Mouse (Mus musculus): ENCODE measurements around the gene S100a1. TPM values are rescaled to one million over a fixed set of nuclear protein-coding genes. Genes with fewer than 3 reads are reported as not detected.

S100a1 gene
- 149 and 169 TPM in 2 replicates for polyA plus RNA-seq (2012; rRNA removed)

GRCm38 (mm10) chr3:90513796-90514590 lies at the start of gene S100a1, which contains the start of gene S100a13:
Gene S100a1 (minus strand): TSS chr3:90514392.
Gene S100a13 (plus strand): TSS chr3:90514435.
- peak; percentile 79 for DNase-seq
- H3K4me1 ChIP-seq (ENCODE audit: control insufficient read depth, insufficient read depth, low read length) = peaks cover 8% of the 10 kb centered on the region
- WGBS = 4% methylated on average over 25 of the region's 25 CpGs

GRCm38 (mm10) chr3:90560008-90560628 lies 45.9 kb upstream of the S100a1 start, which contains the start of gene S100a3:
Gene S100a3 (plus strand): TSS chr3:90560578.
- no peak for DNase-seq
- TF ChIP-seq CTCF (IDR thresholded peaks at IDR 0.05; ENCODE audit: insufficient read depth, low read length) (no peak), POLR2A (IDR thresholded peaks at IDR 0.05; ENCODE audit: borderline replicate concordance, extremely low read depth, low read depth, low read length) (no peak)
- WGBS = 87% methylated on average over 6 of the region's 6 CpGs
- Histone ChIP-seq H3K4me1 (ENCODE audit: control insufficient read depth, insufficient read depth, low read length) (no peaks in the 10 kb centered on the region), H3K4me3 (replicated peaks; ENCODE audit: extremely low read depth, low read depth, low read length) (no peak within 1 kb of the TSS)

More at GRCm38 (mm10) chr3:90513796-90514590, at the start of gene S100a1, which contains the start of gene S100a13:
- TF ChIP-seq CTCF (IDR thresholded peaks at IDR 0.05; ENCODE audit: insufficient read depth, low read length) (no peak), POLR2A (IDR thresholded peaks at IDR 0.05; ENCODE audit: borderline replicate concordance, extremely low read depth, low read depth, low read length) (peak; percentile 83; the same call in 1 of the 2 replicates)
- H3K4me3 ChIP-seq (replicated peaks; ENCODE audit: extremely low read depth, low read depth, low read length) = peak within 1 kb of the TSS; percentile 75

DNA sequence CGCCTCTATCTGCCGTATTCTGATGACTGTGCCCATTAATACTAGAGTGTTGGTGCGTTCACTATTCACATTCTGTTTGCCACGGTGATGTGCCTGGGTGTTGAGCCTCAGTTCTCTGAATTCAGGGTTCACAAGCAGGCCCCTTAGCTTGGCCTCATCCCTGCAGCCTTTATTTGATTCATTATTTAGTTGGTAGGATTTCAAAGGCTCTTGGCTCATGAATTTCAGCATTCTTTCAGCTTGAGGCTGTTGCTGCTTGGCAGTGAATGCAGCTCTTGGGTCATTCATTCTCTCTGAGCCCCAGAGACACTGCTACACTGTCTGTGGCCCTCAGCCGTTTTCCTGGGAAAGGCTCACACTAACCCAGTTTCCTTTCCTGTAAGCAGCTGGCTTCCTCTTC lies 41.8 kb upstream of the S100a1 start:
- no peak for DNase-seq
- 66% methylated on average over 5 of the region's 5 CpGs for WGBS
- Histone ChIP-seq H3K4me1 (ENCODE audit: control insufficient read depth, insufficient read depth, low read length) (no peaks in the 10 kb centered on the region), H3K4me3 (replicated peaks; ENCODE audit: extremely low read depth, low read depth, low read length) (no peak overlapping the region)
- no peak for TF ChIP-seq POLR2A (IDR thresholded peaks at IDR 0.05; ENCODE audit: borderline replicate concordance, extremely low read depth, low read depth, low read length)
- no peak for TF ChIP-seq CTCF (IDR thresholded peaks at IDR 0.05; ENCODE audit: insufficient read depth, low read length)

- WGBS = 58% methylated on average over 2 of the region's 2 CpGs
- no peak for TF ChIP-seq POLR2A (IDR thresholded peaks at IDR 0.05; ENCODE audit: borderline replicate concordance, extremely low read depth, low read depth, low read length)
- TF ChIP-seq CTCF (IDR thresholded peaks at IDR 0.05; ENCODE audit: insufficient read depth, low read length) = no peak
- no peaks in the 10 kb centered on the region for H3K4me1 ChIP-seq (ENCODE audit: control insufficient read depth, insufficient read depth, low read length)
- H3K4me3 ChIP-seq (replicated peaks; ENCODE audit: extremely low read depth, low read depth, low read length) = no peak overlapping the region
- no peak for DNase-seq
Measured at GRCm38 (mm10) chr3:90552231-90552630, 38.0 kb upstream of the S100a1 start.

- DNase-seq = no peak
- TF ChIP-seq POLR2A (IDR thresholded peaks at IDR 0.05; ENCODE audit: borderline replicate concordance, extremely low read depth, low read depth, low read length) = no peak
- no peak for TF ChIP-seq CTCF (IDR thresholded peaks at IDR 0.05; ENCODE audit: insufficient read depth, low read length)
- no peak overlapping the region for H3K4me3 ChIP-seq (replicated peaks; ENCODE audit: extremely low read depth, low read depth, low read length)
- no peaks in the 10 kb centered on the region for H3K4me1 ChIP-seq (ENCODE audit: control insufficient read depth, insufficient read depth, low read length)
- 62% methylated on average over 2 of the region's 2 CpGs for WGBS
Measured at GRCm38 (mm10) chr3:90550421-90550790, 36.2 kb upstream of the S100a1 start.

DNA sequence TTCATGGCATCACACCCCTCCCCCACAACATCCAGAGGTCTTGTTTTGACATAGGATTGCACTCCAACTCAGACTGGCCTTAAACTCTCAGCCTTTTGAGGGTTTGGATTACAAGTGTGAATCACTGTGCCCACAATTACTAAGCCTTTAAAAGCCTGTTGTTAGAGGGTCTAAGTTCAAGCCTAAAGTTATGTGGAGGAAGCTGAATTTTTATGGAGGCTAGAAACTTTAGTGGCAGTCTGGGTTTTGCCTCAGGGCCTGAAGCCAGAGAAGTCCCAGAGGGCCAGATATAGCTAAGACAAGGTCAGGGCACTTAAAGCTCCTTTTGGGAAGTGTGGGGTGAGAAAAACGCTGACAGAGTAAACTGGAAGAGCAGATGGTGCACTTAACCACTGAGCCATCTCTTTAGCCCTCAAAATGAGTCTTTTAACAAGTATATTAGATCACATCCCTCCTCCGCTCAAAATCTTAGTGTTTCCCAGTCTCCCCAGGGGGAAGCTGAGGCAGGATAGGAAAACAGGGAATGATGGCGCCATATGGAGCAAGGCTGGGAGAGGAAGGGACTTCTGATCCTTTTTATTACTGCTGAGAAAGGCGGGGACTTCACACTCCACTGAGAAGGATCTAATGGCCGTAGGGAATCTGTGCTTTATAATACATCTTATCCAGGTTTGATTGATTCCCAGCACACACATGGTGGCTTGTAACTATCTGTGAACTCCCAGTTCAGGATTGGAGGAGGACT lies 35.7 kb upstream of the S100a1 start:
- TF ChIP-seq CTCF (IDR thresholded peaks at IDR 0.05; ENCODE audit: insufficient read depth, low read length) (no peak), POLR2A (IDR thresholded peaks at IDR 0.05; ENCODE audit: borderline replicate concordance, extremely low read depth, low read depth, low read length) (no peak)
- H3K4me1 ChIP-seq (ENCODE audit: control insufficient read depth, insufficient read depth, low read length) = no peaks in the 10 kb centered on the region
- DNase-seq = no peak

GRCm38 (mm10) chr3:90540904-90541303 lies 26.7 kb upstream of the S100a1 start:
- TF ChIP-seq CTCF (IDR thresholded peaks at IDR 0.05; ENCODE audit: insufficient read depth, low read length) (no peak), POLR2A (IDR thresholded peaks at IDR 0.05; ENCODE audit: borderline replicate concordance, extremely low read depth, low read depth, low read length) (peak; percentile 95)
- Histone ChIP-seq H3K4me3 (replicated peaks; ENCODE audit: extremely low read depth, low read depth, low read length) (peak overlapping the region; percentile 71), H3K4me1 (ENCODE audit: control insufficient read depth, insufficient read depth, low read length) (peaks cover 11% of the 10 kb centered on the region)
- peak; percentile 30 for DNase-seq
- 42% methylated on average over 4 of the region's 4 CpGs for WGBS

More for the DNA sequence above, 35.7 kb upstream of the S100a1 start:
- H3K4me3 ChIP-seq (replicated peaks; ENCODE audit: extremely low read depth, low read depth, low read length) = no peak overlapping the region
- 75% methylated on average over 5 of the region's 5 CpGs for WGBS

DNA sequence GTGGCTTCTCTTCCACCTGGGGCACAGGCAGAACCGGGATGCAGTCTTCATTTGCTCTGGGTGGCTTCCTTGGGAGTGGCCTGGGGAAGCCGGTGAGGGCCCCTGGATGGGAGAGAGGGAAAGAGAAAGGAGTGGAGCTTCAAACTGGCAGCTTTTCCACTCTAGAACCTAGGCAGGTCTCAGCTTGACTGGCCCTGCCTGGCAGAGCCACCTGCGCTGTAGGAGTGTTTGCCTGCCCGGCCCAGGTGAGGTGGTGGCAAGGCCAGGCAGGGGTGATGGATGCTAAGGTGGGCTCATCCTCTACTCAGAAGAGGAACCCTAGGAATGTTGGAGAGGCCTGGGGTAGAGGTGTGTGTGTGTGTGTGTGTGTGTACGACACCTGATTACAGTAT lies 23.7 kb upstream of the S100a1 start:
- WGBS = 67% methylated on average over 5 of the region's 5 CpGs
- Histone ChIP-seq H3K4me3 (replicated peaks; ENCODE audit: extremely low read depth, low read depth, low read length) (peak overlapping the region; percentile 70), H3K4me1 (ENCODE audit: control insufficient read depth, insufficient read depth, low read length) (peaks cover 11% of the 10 kb centered on the region)
- TF ChIP-seq POLR2A (IDR thresholded peaks at IDR 0.05; ENCODE audit: borderline replicate concordance, extremely low read depth, low read depth, low read length) (no peak), CTCF (IDR thresholded peaks at IDR 0.05; ENCODE audit: insufficient read depth, low read length) (no peak)
- no peak for DNase-seq

Data from lung, adult 2 months (tissue).